Comparison of ENCODE assay signal across 31 mouse cellular contexts in genomic region chr1:189863727-189864126, GRCm38 (mm10).
"Had no signal": no experiment of that assay in that cellular context is flagged by ENCODE, and none has a peak within 500 bp of the region (broad histone marks: within the 10 kb centered on the region; RNA-seq: fewer than 3 reads in every experiment).

No protein-coding gene starts in this region.

- H3K36me3 ChIP-seq: liver, embryonic 12.5 days; liver, embryonic 13.5 days; liver, embryonic 15.5 days; midbrain, embryonic 12.5 days; midbrain, embryonic 13.5 days; midbrain, embryonic 15.5 days had no signal

- H3K27ac ChIP-seq: limb, embryonic 10.5 days; limb, embryonic 12.5 days; limb, embryonic 13.5 days; limb, embryonic 15.5 days; liver, embryonic 12.5 days; liver, embryonic 13.5 days; liver, embryonic 14.5 days; liver, embryonic 15.5 days; lung, embryonic 15.5 days; macrophage; midbrain, embryonic 10.5 days had no signal

- ATAC-seq: liver, embryonic 12.5 days; liver, postnatal 0 days; lung, postnatal 0 days; midbrain, embryonic 13.5 days; midbrain, embryonic 15.5 days; midbrain, embryonic 16.5 days had no signal

- H3K9me3 ChIP-seq: limb, embryonic 10.5 days; limb, embryonic 12.5 days; limb, embryonic 13.5 days; limb, embryonic 15.5 days; liver, embryonic 12.5 days; liver, embryonic 13.5 days; liver, embryonic 15.5 days; lung, embryonic 15.5 days; megakaryocyte, embryonic 14.5 days; midbrain, embryonic 10.5 days; midbrain, embryonic 12.5 days; midbrain, embryonic 13.5 days; midbrain, embryonic 15.5 days had no signal

- H3K4me2 ChIP-seq: limb, embryonic 12.5 days; limb, embryonic 13.5 days; limb, embryonic 15.5 days; liver, embryonic 11.5 days; liver, embryonic 12.5 days; liver, embryonic 13.5 days; liver, embryonic 15.5 days; lung, embryonic 14.5 days; lung, embryonic 15.5 days; midbrain, embryonic 11.5 days; midbrain, embryonic 12.5 days; midbrain, embryonic 13.5 days; midbrain, embryonic 15.5 days had no signal

- DNase-seq: left cerebral cortex, postnatal 4 days; liver; liver, embryonic 13.5 days; liver, postnatal 0 days; lung, adult 18-20 months; lung, adult 2 months; lung, embryonic 14.5 days; lung, postnatal 10 days; lung, postnatal 14 days; lung, postnatal 36 days; lung, postnatal 4 days; midbrain, embryonic 14.5 days had no signal

- H3K4me3 ChIP-seq: limb, embryonic 10.5 days; limb, embryonic 12.5 days; limb, embryonic 13.5 days; limb, embryonic 15.5 days; liver, embryonic 12.5 days; liver, embryonic 13.5 days; liver, embryonic 15.5 days; lung, embryonic 15.5 days; megakaryocyte, embryonic 14.5 days; midbrain, embryonic 10.5 days; midbrain, embryonic 12.5 days; midbrain, embryonic 13.5 days; midbrain, embryonic 15.5 days; myocyte had no signal

- H3K9ac ChIP-seq: limb, embryonic 12.5 days; limb, embryonic 13.5 days; limb, embryonic 15.5 days; liver, embryonic 12.5 days; liver, embryonic 13.5 days; liver, embryonic 14.5 days; liver, embryonic 15.5 days; liver, postnatal 0 days; lung, embryonic 14.5 days; lung, embryonic 15.5 days; midbrain, embryonic 12.5 days; midbrain, embryonic 13.5 days; midbrain, embryonic 15.5 days had no signal

- H3K27me3 ChIP-seq: limb, embryonic 12.5 days; limb, embryonic 13.5 days; limb, embryonic 15.5 days; liver, embryonic 12.5 days; liver, embryonic 13.5 days; liver, embryonic 15.5 days; lung, embryonic 15.5 days; megakaryocyte, embryonic 14.5 days; midbrain, embryonic 12.5 days; midbrain, embryonic 13.5 days; midbrain, embryonic 15.5 days had no signal
